Mouse (Mus musculus) layer of hippocampus, adult 18-20 months (tissue): ENCODE data around the gene Rpl19. TPM values are rescaled to one million over a fixed set of nuclear protein-coding genes. Genes with fewer than 3 reads are reported as not detected.

Source experiments
- DNase-seq, 2 experiments: peaks; one replicate each; pipeline ENCODE4 v3.0.0; 2022; ENCODE audit warnings: low spot score in 2 of 2
- microRNA-seq, 2 experiments: library from miRNA; unstranded; fragments of <30 nt; microRNA quantifications; one replicate each; pipeline ENCODE4 v1.2.0; 2021
- total RNA-seq, 2 experiments: library from RNA; stranded (reverse); gene quantifications; 2 replicates each; pipeline ENCODE4 v1.2.3; 2021

Gene Rpl19
- total RNA-seq, 2 experiments from 2014 or later: 601 to 664 TPM

DNA sequence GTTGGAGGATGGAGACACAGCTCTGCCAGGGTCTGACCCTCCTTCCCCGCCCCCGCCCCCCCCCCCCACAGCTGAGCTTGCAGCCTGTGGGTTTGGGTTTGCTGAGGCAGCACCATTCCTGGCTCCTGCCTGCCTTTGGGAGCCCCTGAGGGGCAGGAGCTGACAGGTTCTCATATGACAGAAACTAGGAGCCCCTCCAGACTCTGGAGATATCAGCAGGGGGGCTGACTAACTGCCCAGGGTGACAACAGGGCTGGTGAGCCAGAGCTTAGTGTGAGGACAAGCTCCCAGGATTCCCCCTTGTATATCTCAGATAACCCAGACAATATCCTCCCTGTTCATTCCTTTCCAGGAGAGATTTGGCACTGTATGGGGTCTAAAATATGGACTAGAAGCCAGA lies 24.4 kb downstream of the Rpl19 start:
- DNase-seq: no peak

DNA sequence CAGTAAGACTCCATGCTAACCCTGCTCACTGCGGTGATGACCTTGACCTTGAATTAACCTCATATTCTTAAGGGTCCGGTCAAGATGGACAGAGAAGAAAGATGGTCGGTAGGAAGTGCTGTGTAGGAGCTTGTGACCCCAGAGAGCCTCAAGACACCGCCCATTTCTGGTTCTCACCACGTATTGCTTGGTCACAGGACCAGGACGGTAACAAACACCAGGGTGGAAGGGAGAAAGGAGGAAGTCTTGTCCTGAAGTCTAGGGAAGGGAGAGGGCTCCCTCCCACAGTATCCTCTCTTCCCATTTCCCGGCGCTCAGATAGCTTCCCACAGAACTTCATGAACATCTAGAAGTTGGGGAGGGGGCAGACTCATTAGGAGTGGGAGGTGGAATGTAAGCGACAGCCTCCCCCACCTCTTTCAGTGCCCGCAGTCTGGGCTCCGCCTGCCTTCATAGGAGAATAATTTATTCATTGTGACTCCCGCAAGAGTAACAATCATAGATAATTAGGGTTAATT lies 25.2 kb downstream of the Rpl19 start:
- DNase-seq: no peak

GRCm38 (mm10) chr11:98052129-98052988 lies 25.8 kb downstream of the Rpl19 start:
- DNase-seq: no peak

DNA sequence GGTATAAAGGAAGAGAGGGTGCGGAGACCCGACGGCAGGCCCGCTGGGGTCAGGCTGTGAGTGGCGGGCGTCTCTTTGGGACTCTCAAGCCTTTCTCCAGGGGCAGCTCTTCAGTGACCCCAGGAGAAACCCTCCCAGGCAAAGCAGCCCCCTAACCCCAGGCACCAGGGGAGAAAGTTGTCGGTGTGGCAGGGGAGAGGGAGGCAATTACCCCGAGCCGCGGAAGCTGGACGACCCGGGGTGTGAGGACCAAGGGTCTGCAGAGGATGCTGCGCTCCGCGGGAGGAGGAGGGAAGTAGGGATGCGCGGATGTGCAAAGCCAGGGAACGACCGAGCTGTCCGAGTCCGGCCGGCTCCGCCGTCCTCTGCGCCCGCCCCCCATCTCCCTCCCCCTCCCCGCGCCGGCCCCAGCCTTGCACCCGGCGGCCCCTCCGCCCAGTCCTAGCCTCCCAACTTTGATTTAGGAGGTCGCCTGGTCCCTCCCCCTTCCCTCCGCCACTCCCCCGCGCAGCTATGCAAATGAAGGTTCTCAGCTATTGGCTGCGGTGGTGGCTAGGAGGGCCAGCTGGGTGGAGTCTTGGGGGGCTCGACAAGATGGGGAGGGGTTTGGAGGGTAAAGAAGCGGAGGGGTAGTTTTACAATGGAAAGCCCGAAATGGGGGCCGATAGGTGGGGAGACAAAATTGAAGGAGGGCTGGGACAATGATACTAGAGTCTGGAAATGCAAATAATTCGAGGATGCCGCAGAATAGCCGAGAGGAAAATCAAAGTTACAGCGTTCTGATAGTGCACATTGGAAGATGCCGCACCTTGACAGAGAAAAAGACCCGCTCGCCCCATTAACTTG lies 26.7 kb downstream of the Rpl19 start, which contains the start of gene Stac2:
TSS of gene Stac2 (minus strand) at position 474 of the 846 bp plus-strand sequence.
- DNase-seq: peak; percentile 58 to 62

GRCm38 (mm10) chr11:98057466-98057865 lies 31.0 kb downstream of the Rpl19 start:
- no peak for DNase-seq

DNA sequence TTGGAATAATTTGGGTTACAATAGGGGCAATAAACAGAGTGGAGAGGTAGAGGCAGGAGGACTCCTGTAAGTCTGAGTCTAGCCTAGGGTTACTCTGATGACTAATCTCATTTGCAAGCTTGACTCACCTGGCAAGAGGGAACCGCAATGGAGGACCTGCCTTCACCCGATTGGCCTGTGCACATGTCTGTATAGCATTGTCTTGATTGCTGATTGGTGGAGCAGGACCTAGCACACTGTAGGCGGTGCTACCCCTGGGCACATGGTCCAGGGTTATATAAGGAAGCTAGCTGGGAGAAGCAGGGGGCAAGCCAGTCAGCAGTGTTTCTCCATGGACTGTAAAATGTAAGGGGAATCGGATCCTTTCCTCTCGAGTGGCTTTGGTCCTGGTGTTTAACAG lies 31.5 kb downstream of the Rpl19 start:
- DNase-seq: no peak

DNA sequence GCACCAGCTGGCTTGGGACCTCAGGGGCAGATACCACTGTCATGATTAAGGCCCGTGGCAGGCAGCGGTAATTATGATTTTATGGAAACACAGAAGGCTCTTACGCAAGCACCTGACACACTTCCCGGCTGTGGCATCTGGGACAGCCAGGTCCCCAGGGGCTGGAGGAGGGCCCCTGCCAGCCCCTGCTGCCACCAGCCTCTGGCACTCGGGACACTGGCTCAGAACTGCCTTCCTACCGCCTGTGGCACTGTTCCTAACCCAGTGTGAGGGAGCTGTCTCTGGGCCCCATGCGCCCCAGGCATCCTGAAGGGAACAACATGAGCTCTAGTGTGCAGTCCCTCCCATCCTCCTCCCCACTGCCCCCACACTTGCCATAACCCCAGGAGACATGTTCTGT lies 33.2 kb downstream of the Rpl19 start:
- peak in 1 of 2 experiments; percentile 42 for DNase-seq

DNA sequence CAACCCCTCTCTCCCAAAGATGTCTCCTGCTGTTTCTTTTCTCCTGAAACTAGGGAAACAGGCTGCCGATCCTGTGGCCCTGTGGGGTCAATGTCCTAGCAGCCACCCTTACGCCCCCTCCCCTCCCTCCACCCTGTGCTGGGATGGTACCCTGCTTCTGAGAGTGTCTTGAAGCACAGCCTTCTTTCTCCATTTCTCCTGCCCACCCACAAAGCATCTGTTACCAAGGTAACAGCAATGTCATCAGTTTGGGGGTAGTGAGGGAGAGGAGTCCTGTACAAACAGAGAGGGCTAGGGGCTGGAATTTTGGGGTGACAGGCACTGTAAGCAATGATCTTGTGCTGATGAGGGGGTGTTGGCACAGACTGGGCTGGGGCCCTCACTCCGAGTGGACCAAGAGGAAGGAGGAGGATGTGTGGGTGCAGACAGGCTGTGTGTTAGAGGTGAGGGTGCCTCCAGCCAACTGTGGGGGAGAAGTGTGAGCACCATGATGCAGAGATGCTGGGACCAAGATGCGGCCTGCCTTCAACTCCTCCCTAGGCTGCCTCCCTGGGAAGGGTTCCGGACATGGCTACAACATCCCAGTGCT lies 33.7 kb downstream of the Rpl19 start:
- DNase-seq: peak in 1 of 2 experiments; percentile 57

GRCm38 (mm10) chr11:98061441-98061840 lies 34.9 kb downstream of the Rpl19 start:
- DNase-seq: no peak

- peak in 1 of 2 experiments; percentile 55 for DNase-seq
Observed at GRCm38 (mm10) chr11:98061904-98062562, 35.5 kb downstream of the Rpl19 start.

GRCm38 (mm10) chr11:98066201-98066600 lies 39.7 kb downstream of the Rpl19 start:
- no peak for DNase-seq

- DNase-seq: no peak
Observed at GRCm38 (mm10) chr11:98067255-98067654, 40.7 kb downstream of the Rpl19 start.

GRCm38 (mm10) chr11:98073442-98073841 lies 46.9 kb downstream of the Rpl19 start:
- DNase-seq: no peak

- DNase-seq: peak; percentile 77 to 95
Observed at GRCm38 (mm10) chr11:98075195-98075808, 48.8 kb downstream of the Rpl19 start.

DNA sequence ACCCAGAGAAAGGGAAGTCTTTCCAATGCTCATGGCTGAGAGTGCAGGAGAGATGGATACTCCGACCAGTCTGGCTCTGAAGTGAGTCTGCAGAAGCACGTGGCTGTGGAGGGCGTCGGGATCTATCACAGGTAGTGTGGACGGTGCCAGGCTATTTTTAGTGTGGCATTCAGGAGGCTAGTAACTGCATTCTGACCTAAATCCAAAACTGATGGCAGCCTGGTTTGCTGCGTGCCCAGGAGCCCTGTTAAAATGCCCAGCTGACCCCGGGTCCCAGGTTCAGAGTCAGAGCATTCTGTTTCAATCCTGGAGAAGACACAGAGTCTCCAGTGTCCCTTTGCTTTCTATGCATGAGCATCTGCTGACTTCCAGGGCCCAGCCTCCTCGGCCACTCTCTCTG lies 50.6 kb downstream of the Rpl19 start:
- no peak for DNase-seq

Small RNA genes lying within 50 kb of the gene (microRNA-seq; reads per million reads assigned to microRNA genes)
- gene Gm27597: 0 reads per million in 2 experiments

Other genes with a start within 250 kb of the Rpl19 start
- 100 to 1,000 TPM; 367 to 379 TPM for gene Rpl23, start 244.3 kb upstream of the Rpl19 start, total RNA-seq
- gene Lasp1, start 227.7 kb upstream of the Rpl19 start, total RNA-seq: 100 to 1,000 TPM; 107 to 110 TPM
- 10 to 100 TPM; 70.8 to 71.5 TPM for gene B230217C12Rik, start 185.9 kb upstream of the Rpl19 start, total RNA-seq
- gene Fbxo47, start 142.6 kb upstream of the Rpl19 start, total RNA-seq: 1 to 10 TPM; 1.6 to 2.6 TPM
- 10 to 100 TPM; 10.3 to 14.4 TPM for gene Plxdc1, start 40.3 kb upstream of the Rpl19 start, total RNA-seq
- under 1 TPM; 0.76 to 0.94 TPM for gene Arl5c, start 30.5 kb upstream of the Rpl19 start, total RNA-seq
- gene Cacnb1, start 3.7 kb upstream of the Rpl19 start, total RNA-seq: 100 to 1,000 TPM; 148 to 155 TPM
- 10 to 100 TPM; 45.7 to 55.2 TPM for gene Stac2, start 26.8 kb downstream of the Rpl19 start, total RNA-seq
- gene Fbxl20, start 123.7 kb downstream of the Rpl19 start, total RNA-seq: 10 to 100 TPM; 31.2 to 33.2 TPM
- 10 to 100 TPM; 45.3 to 48.4 TPM for gene Med1, start 166.6 kb downstream of the Rpl19 start, total RNA-seq
- 10 to 100 TPM; 35.9 to 37.9 TPM for gene Cdk12, start 176.3 kb downstream of the Rpl19 start, total RNA-seq